Mouse (Mus musculus) brain, embryonic 14.5 days (tissue): ENCODE results near the gene Gm28047.

Experiments used
- CTCF ChIP-seq: fragments of 200-500 bp; IDR thresholded peaks from 2 replicates; pipeline ENCODE4 v1.5.1; 2012; ENCODE audit warnings: inconsistent platforms, mild to moderate bottlenecking, moderate library complexity, borderline replicate concordance; ENCODE audit not compliant: insufficient read depth, insufficient read length; ENCODE audit errors: extremely low read depth
- POLR2A ChIP-seq: fragments of 200-500 bp; IDR thresholded peaks from 2 replicates; pipeline ENCODE4 v1.6.1; 2012; ENCODE audit warnings: mild to moderate bottlenecking, inconsistent platforms, borderline replicate concordance; ENCODE audit not compliant: poor library complexity, insufficient read depth, insufficient read length, severe bottlenecking; ENCODE audit errors: extremely low read depth

DNA sequence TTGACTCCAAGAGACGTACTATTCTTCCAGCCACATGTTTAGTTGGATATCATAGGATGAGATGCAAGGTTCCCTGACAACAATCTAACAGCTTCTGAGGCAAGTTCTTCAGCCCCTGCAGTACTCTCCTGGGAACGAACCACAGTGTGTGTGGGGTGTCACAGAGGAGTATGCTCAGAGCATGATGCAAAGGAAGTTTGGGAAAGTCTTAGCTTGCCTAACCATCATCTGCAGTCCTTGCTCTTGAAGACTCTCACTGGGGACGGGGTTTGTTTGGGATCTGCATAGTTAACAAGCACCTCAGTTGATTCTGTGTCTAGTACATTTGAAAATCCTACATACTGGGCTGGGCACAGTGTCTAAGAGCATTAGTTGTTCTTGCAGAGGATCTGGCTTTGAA is 116.5 kb downstream of the Gm28047 start:
- TF ChIP-seq CTCF (no peak), POLR2A (no peak)
